Mouse (Mus musculus): ENCODE measurements around the gene Gm10188. TPM values are rescaled to one million over a fixed set of nuclear protein-coding genes. Genes with fewer than 3 reads are reported as not detected.

Gene Gm10188
- 1.0 and 1.1 TPM in 2 replicates for polyA plus RNA-seq (2015; fragmentation: Nextera tagmentation; extraction: Ambion mirVana)

- H3K27ac ChIP-seq = no peak within 1 kb of the TSS
- no peak within 1 kb of the TSS for H3K9ac ChIP-seq
- ATAC-seq = no peak
- H3K36me3 ChIP-seq (ENCODE audit: poor library complexity, severe bottlenecking) = no peaks in the 10 kb centered on the region; the same call in 1 of the 2 replicates
- H3K4me3 ChIP-seq = no peak within 1 kb of the TSS
- H3K27me3 ChIP-seq = no peaks in the 10 kb centered on the region
- 0 out of 2 replicates have a peak, but pooled peaks cover 8% of the 10 kb centered on the region for H3K4me1 ChIP-seq
- H3K9me3 ChIP-seq (replicated peaks) = no peaks in the 10 kb centered on the region
- H3K4me2 ChIP-seq = no peak within 1 kb of the TSS
- WGBS = 87% methylated on average over 3 of the region's 3 CpGs
Observed at GRCm38 (mm10) chr1:132229667-132230066, at the start of gene Gm10188. Gm10188 (minus strand) TSS chr1:132229767.

DNA sequence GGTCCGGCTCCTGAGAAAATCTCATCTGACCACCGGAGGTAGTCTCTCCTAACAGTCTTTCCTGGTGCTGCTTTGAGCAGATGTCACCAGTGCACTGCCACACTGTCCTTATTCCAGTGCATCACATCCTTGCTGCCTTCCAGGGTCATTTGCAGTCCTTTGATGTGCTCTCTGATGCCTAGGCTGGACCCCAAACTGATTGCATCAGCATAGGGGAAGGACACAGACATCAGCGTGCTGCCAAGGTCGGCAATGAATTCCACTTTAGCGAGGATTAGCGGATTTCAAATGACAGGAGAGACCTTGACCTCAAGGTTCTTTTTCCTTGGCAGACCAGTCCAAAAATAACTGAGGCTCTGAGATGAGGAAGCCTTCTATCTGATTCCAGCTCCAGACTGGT, 47.6 kb upstream of the Gm10188 start:
- Histone ChIP-seq H3K4me1 (peaks cover 11% of the 10 kb centered on the region), H3K4me2 (no peak overlapping the region), H3K27me3 (no peaks in the 10 kb centered on the region), H3K9ac (no peak overlapping the region), H3K36me3 (ENCODE audit: poor library complexity, severe bottlenecking) (no peaks in the 10 kb centered on the region), H3K9me3 (replicated peaks) (no peaks in the 10 kb centered on the region), H3K27ac (no peak overlapping the region), H3K4me3 (no peak overlapping the region)
- no peak for ATAC-seq
- WGBS = 75% methylated on average over 6 of the region's 6 CpGs

GRCm38 (mm10) chr1:132276694-132277093, 47.1 kb upstream of the Gm10188 start:
- WGBS = 78% methylated on average over 3 of the region's 3 CpGs
- H3K36me3 ChIP-seq (ENCODE audit: poor library complexity, severe bottlenecking) = no peaks in the 10 kb centered on the region
- no peak overlapping the region for H3K4me2 ChIP-seq
- H3K27me3 ChIP-seq = no peaks in the 10 kb centered on the region
- H3K4me3 ChIP-seq = no peak overlapping the region
- no peak overlapping the region for H3K9ac ChIP-seq
- peaks cover 7% of the 10 kb centered on the region for H3K4me1 ChIP-seq
- ATAC-seq = no peak
- no peak overlapping the region for H3K27ac ChIP-seq
- H3K9me3 ChIP-seq (replicated peaks) = no peaks in the 10 kb centered on the region

DNA sequence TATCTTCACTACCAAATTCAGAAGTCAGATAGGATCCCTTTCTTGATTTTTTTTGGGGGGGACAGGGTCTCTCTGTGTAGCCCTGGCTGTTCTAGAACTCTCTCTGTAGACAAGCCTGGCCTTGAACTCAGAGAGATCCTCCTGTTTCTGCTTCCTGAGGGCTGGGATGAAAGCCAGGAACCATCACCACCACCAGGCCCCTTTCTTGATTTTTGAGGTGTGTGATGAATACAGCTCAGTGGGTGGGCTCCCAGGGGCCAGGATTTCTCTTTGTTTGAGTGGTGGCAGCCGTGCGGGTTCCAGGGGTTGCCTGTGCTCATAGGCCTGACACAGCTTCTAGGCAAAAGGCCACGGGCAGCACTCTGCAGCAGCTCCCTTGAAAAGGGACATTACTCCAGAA, 41.7 kb upstream of the Gm10188 start:
- no peaks in the 10 kb centered on the region for H3K36me3 ChIP-seq (ENCODE audit: poor library complexity, severe bottlenecking)
- no peaks in the 10 kb centered on the region for H3K27me3 ChIP-seq
- peaks cover 10% of the 10 kb centered on the region; the same call in 1 of the 2 replicates for H3K4me1 ChIP-seq
- WGBS = 55% methylated on average over 3 of the region's 3 CpGs
- no peak for ATAC-seq
- H3K4me3 ChIP-seq = no peak overlapping the region
- no peak overlapping the region for H3K27ac ChIP-seq
- no peaks in the 10 kb centered on the region for H3K9me3 ChIP-seq (replicated peaks)
- no peak overlapping the region for H3K4me2 ChIP-seq
- H3K9ac ChIP-seq = no peak overlapping the region

- Histone ChIP-seq H3K27me3 (no peaks in the 10 kb centered on the region), H3K4me3 (no peak overlapping the region), H3K9ac (no peak overlapping the region), H3K4me2 (no peak overlapping the region), H3K9me3 (replicated peaks) (no peaks in the 10 kb centered on the region), H3K27ac (no peak overlapping the region; the same call in 1 of the 2 replicates), H3K4me1 (peaks cover 14% of the 10 kb centered on the region; the same call in 1 of the 2 replicates), H3K36me3 (ENCODE audit: poor library complexity, severe bottlenecking) (no peaks in the 10 kb centered on the region)
- no peak for ATAC-seq
- WGBS = 53% methylated on average over 7 of the region's 7 CpGs
Observed at GRCm38 (mm10) chr1:132268418-132269060, 39.0 kb upstream of the Gm10188 start.

- no peak for ATAC-seq
- Histone ChIP-seq H3K4me3 (no peak overlapping the region), H3K4me1 (peaks cover 14% of the 10 kb centered on the region; the same call in 1 of the 2 replicates), H3K36me3 (ENCODE audit: poor library complexity, severe bottlenecking) (no peaks in the 10 kb centered on the region), H3K27ac (no peak overlapping the region), H3K9me3 (replicated peaks) (no peaks in the 10 kb centered on the region), H3K9ac (no peak overlapping the region), H3K4me2 (no peak overlapping the region), H3K27me3 (no peaks in the 10 kb centered on the region)
- 40% methylated on average over 2 of the region's 2 CpGs for WGBS
Observed at GRCm38 (mm10) chr1:132267959-132268358, 38.4 kb upstream of the Gm10188 start.

DNA sequence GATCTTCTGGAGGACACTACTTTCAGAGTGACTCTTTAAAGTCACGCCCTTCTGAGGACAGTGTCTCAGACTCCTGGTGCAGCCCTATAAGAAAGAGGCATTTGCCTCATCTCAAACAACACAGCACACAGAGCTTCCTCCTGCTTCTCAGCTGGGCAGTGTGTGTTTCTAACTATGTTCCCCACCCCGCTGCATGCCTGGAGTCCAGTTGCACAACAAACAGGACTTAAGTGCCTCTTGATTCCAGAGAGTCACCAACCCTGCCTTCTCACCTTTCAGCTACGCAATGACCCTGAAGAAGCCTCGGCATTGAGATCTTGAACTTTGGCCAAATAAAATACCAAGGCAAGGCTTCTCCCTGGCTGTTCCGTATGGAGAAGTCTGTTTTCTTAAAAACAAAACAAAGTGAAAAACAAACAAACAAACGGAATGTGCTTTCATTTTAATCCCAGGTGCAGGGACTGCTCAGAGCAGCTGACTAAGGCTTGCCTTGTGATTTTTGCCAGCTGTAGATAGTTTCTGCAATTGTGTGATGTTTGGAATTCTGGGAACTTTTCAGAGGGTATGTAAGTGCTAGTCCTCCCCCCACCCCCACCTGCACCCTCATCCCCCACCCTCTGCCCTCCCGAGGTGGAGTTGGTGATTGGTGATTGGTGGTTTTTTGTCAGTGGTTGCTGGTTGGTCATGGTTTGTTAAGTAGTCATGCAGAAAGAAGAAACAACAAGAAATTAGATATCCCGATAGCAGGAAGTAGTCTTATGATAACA, 37.4 kb upstream of the Gm10188 start:
- H3K4me2 ChIP-seq = no peak overlapping the region
- no peak overlapping the region for H3K4me3 ChIP-seq
- no peaks in the 10 kb centered on the region for H3K9me3 ChIP-seq (replicated peaks)
- peaks cover 14% of the 10 kb centered on the region; the same call in 1 of the 2 replicates for H3K4me1 ChIP-seq
- H3K27me3 ChIP-seq = no peaks in the 10 kb centered on the region
- H3K9ac ChIP-seq = no peak overlapping the region
- 74% methylated on average over 8 of the region's 8 CpGs for WGBS
- no peak for ATAC-seq
- no peaks in the 10 kb centered on the region for H3K36me3 ChIP-seq (ENCODE audit: poor library complexity, severe bottlenecking)
- H3K27ac ChIP-seq = no peak overlapping the region

DNA sequence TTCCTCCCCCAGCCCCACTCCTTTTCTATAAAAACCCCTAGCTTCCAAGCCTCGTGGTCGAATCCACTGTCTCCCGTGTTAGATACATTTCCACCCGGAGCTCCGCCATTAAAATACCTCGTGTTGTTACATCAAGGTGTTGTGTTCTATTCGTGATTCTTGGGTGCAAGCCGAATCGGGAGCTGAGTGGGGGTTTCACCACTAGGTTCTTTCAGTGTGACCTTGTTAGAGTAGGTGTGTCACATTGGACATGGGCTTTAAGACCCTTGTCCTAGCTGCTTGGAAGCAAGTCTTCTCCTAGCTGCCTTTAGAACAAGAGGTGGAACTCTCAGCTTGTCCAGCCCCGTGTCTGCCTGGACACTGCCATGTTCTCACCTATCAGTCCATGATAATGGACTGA, 36.4 kb upstream of the Gm10188 start:
- H3K27me3 ChIP-seq = no peaks in the 10 kb centered on the region

DNA sequence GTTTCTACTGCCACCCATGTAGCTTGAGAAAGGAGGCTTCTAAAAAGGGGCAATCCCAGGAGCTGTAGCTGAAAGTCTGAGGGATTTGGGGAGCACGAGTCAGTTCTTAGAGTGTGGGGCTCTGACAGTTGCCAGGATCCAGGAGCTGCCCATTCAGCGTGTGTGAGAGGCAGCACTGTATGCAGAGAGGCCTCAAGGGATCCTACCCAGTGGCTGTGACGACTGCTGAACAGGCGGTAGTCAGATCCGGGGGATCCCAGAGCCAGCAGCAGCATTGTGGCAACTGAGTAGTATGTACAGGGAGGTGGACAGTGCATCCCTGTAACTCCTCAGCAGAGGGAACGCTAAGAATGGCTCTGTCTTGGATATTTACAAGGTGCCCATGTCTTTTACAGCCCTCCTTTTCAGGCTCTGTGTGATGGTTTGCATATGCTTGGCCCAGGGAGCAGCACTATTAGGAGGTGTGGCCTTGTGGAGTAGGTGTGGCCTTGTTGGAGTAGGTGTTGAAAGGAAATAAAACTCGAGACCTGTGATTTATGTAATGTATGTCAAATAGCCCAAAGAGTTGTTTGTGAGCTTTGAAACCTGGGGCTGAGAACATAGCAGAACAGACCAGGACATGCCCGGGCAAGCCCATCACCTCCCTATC, 35.8 kb upstream of the Gm10188 start:
- Histone ChIP-seq H3K4me1 (peaks cover 14% of the 10 kb centered on the region; the same call in 1 of the 2 replicates), H3K27ac (no peak overlapping the region), H3K27me3 (no peaks in the 10 kb centered on the region), H3K9me3 (replicated peaks) (no peaks in the 10 kb centered on the region), H3K9ac (no peak overlapping the region), H3K36me3 (ENCODE audit: poor library complexity, severe bottlenecking) (no peaks in the 10 kb centered on the region), H3K4me2 (no peak overlapping the region), H3K4me3 (no peak overlapping the region)
- no peak for ATAC-seq
- WGBS = 79% methylated on average over 8 of the region's 8 CpGs

More for the DNA sequence above, 36.4 kb upstream of the Gm10188 start:
- 92% methylated on average over 10 of the region's 10 CpGs for WGBS
- Histone ChIP-seq H3K27ac (no peak overlapping the region), H3K9me3 (replicated peaks) (no peaks in the 10 kb centered on the region), H3K4me1 (peaks cover 14% of the 10 kb centered on the region; the same call in 1 of the 2 replicates), H3K4me2 (no peak overlapping the region), H3K36me3 (ENCODE audit: poor library complexity, severe bottlenecking) (no peaks in the 10 kb centered on the region), H3K4me3 (no peak overlapping the region), H3K9ac (no peak overlapping the region)
- no peak for ATAC-seq

- Histone ChIP-seq H3K4me2 (no peak overlapping the region), H3K4me3 (no peak overlapping the region), H3K36me3 (ENCODE audit: poor library complexity, severe bottlenecking) (no peaks in the 10 kb centered on the region), H3K9ac (no peak overlapping the region), H3K4me1 (peaks cover 14% of the 10 kb centered on the region; the same call in 1 of the 2 replicates), H3K27ac (no peak overlapping the region), H3K27me3 (no peaks in the 10 kb centered on the region), H3K9me3 (replicated peaks) (no peaks in the 10 kb centered on the region)
- no peak for ATAC-seq
- WGBS = 81% methylated on average over 7 of the region's 7 CpGs
Observed at GRCm38 (mm10) chr1:132264577-132264976, 35.0 kb upstream of the Gm10188 start.

- Histone ChIP-seq H3K27ac (no peak overlapping the region), H3K4me2 (no peak overlapping the region), H3K4me3 (no peak overlapping the region), H3K4me1 (peaks cover 12% of the 10 kb centered on the region; the same call in 1 of the 2 replicates), H3K36me3 (ENCODE audit: poor library complexity, severe bottlenecking) (no peaks in the 10 kb centered on the region), H3K9me3 (replicated peaks) (no peaks in the 10 kb centered on the region), H3K9ac (no peak overlapping the region), H3K27me3 (no peaks in the 10 kb centered on the region)
- 67% methylated on average over 4 of the region's 4 CpGs for WGBS
- no peak for ATAC-seq
Observed at GRCm38 (mm10) chr1:132263618-132264017, 34.1 kb upstream of the Gm10188 start.

GRCm38 (mm10) chr1:132261058-132261457, 31.5 kb upstream of the Gm10188 start:
- H3K4me3 ChIP-seq = no peak overlapping the region
- H3K4me1 ChIP-seq = 0 out of 2 replicates have a peak, but pooled peaks cover 3% of the 10 kb centered on the region
- no peaks in the 10 kb centered on the region for H3K27me3 ChIP-seq
- H3K36me3 ChIP-seq (ENCODE audit: poor library complexity, severe bottlenecking) = no peaks in the 10 kb centered on the region
- ATAC-seq = no peak
- H3K4me2 ChIP-seq = no peak overlapping the region
- no peaks in the 10 kb centered on the region for H3K9me3 ChIP-seq (replicated peaks)
- H3K9ac ChIP-seq = no peak overlapping the region
- 64% methylated on average over 5 of the region's 5 CpGs for WGBS
- H3K27ac ChIP-seq = no peak overlapping the region

All from forebrain, embryonic 13.5 days (tissue).